Mouse (Mus musculus) layer of hippocampus, adult 2 months (tissue): ENCODE measurements around the gene Aif1l. TPM values are rescaled to one million over a fixed set of nuclear protein-coding genes. Genes with fewer than 3 reads are reported as not detected.

ENCODE experiments used
- DNase-seq, 2 experiments: peaks; one replicate each; pipeline ENCODE4 v3.0.0; 2022; ENCODE audit warnings: low spot score in 2 of 2
- H3K27ac ChIP-seq: fragments of 200-600 bp; 2 replicates; pipeline ENCODE4 v1.8.1; 2022
- H3K4me3 ChIP-seq: fragments of 200-600 bp; 2 replicates; pipeline ENCODE4 v1.8.1; 2022; ENCODE audit warnings: mild to moderate bottlenecking
- CTCF ChIP-seq: fragments of 200-600 bp; conservative IDR thresholded peaks from 2 replicates; pipeline ENCODE4 v1.8.1; 2022; ENCODE audit warnings: antibody characterized with exemption, mild to moderate bottlenecking, moderate library complexity
- total RNA-seq, 2 experiments: library from RNA; stranded (reverse); gene quantifications; 2 replicates each; pipeline ENCODE4 v1.2.3; 2021

The Aif1l gene
- total RNA-seq, 2 experiments from 2014 or later: 6.0 to 7.4 TPM

DNA sequence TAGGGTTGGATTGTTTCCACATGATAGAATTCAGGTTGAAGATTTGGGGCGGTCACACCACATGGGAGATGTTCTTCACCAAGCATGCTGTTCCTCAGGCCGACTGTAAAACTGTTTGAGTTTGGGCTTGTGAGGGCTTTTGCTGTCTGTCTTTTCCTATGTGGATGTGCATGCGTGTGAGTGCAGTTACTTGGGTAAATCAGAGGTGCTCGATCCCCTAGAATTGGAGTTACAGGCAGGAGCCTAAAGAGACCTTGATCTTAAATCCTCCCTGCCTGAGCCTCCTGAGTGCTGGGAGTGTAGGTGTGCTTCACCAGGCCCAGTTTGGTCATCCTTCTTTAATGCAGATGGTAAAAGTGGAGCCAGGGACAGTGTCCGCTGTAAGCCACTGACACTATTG lies 47.6 kb downstream of the Aif1l start:
- H3K27ac ChIP-seq: no peak overlapping the region
- no peak for TF ChIP-seq CTCF
- no peak overlapping the region for H3K4me3 ChIP-seq
- no peak for DNase-seq

DNA sequence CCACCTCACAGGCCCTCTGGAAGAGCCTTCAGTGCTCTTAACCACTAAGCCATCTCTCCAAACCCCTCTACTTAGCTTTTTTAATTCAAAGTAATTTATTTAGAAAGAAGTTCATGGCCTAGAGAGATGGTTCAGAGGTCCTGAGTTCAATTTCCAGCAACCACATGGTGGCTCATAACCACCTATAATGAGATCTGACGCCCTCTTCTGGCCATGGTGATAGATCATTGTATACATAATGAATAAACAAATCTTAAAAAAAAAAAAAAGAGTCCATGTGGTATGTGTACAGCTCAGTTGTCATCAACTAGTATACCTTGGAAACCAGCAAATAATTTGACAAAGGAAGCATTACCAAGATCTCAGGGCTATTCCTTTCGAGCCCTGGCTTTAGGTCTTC lies 48.5 kb downstream of the Aif1l start:
- H3K27ac ChIP-seq: no peak overlapping the region
- DNase-seq: no peak
- peak; percentile 46 for TF ChIP-seq CTCF
- H3K4me3 ChIP-seq: no peak overlapping the region

DNA sequence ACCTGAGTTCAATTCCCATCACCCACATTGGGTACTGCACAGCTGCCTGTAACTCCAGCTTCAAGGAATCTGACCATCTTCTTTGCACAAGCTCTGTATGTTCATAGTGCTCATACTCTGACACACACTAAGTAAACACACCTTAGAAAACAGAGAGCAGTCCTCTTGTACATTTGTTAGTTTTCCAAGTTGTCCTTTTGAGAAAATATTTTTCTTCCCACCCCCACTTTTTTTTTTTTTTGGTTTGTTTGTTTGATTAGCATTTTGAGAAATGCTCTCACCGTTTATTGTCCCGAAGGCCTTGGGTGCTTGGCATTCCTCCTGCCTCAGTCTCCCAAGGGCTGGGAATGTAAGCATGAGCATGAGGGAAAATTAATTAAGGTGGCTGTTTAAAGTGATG lies 58.4 kb downstream of the Aif1l start:
- DNase-seq: no peak
- no peak for TF ChIP-seq CTCF
- no peak overlapping the region for H3K4me3 ChIP-seq
- no peak overlapping the region for H3K27ac ChIP-seq

DNA sequence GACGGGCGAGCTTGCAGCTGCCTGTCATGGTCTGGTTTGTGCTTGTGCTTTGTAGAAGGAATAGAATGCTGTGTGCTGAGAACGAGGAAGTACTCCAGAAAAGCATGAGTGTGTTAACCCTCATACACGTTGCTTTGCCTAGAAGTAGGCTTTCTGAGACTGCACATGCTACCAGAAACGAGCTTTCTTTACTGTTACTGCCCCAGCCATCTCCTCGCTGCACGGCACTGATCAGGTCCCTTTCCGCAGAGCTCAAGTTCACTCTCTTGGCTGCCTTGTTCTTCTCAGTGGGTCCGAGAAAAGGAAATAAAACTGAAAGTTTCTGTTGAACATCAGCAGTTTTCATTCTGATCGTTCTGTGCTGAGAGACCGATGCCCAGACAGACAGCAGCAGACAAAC lies 58.8 kb downstream of the Aif1l start:
- TF ChIP-seq CTCF: no peak
- Histone ChIP-seq H3K4me3 (no peak overlapping the region), H3K27ac (no peak overlapping the region)
- no peak for DNase-seq

DNA sequence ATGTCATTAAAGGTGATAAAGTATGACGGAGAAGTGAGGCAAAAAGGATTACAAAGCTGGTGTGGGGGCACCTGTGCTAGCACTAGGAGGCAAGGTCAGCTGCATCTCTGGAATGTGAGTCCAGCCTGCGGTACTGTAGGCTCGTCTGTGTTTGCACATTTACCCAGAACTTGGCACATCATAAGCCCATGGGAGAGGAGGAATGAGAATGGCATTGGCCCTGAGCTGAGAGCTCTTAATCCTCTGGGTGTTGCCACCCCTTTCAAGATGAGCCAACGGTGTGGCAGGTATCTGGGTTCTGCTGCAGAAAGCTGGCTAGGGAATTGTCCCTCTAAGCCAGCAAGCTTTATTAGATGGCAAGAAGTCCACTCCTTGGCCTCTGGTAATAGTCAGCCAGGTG lies 69.8 kb downstream of the Aif1l start:
- no peak for DNase-seq
- no peak overlapping the region for H3K27ac ChIP-seq
- no peak overlapping the region for H3K4me3 ChIP-seq
- TF ChIP-seq CTCF: no peak

DNA sequence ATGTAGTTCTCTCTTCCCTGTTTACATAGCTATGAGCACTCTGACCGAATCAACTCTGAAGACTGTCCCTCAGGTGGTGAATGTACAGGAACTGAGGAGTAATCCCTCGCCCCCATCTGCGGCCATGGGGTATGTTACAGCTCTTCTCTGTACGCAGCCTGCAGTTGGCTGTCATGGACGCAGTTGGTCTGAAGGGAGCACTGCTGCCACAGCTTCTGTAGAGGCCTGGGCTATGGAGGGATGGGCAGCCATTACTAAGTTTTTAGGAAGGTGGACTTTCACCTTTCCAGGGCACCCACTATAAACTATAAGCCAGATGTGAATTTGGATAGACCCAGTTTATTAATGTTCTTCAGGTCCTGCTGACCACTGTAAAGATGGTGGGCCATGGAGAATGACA lies 70.3 kb downstream of the Aif1l start:
- no peak for DNase-seq

More for the DNA sequence above, 70.3 kb downstream of the Aif1l start:
- H3K27ac ChIP-seq: no peak overlapping the region
- no peak for TF ChIP-seq CTCF
- H3K4me3 ChIP-seq: no peak overlapping the region

Other genes with a start within 250 kb of the Aif1l start
- not detected for gene Qrfp, start 139.6 kb upstream of the Aif1l start, total RNA-seq
- gene Fibcd1, start 104.1 kb upstream of the Aif1l start, total RNA-seq: 100 to 1,000 TPM; 108 to 110 TPM
- gene Lamc3, start 62.8 kb upstream of the Aif1l start, total RNA-seq: 1 to 10 TPM; 6.3 to 7.8 TPM
- gene Nup214, start 24.3 kb downstream of the Aif1l start, total RNA-seq: 10 to 100 TPM; 67.0 to 69.3 TPM
- gene Fam78a, start 134.7 kb downstream of the Aif1l start, total RNA-seq: 1 to 10 TPM; 3.6 to 6.0 TPM
- 10 to 100 TPM; 20.2 to 21.8 TPM for gene Plpp7, start 145.4 kb downstream of the Aif1l start, total RNA-seq
- 100 to 1,000 TPM; 288 to 305 TPM for gene Prrc2b, start 200.9 kb downstream of the Aif1l start, total RNA-seq